Mouse (Mus musculus): ENCODE measurements at regions not wholly inside any gene's neighbourhood (a gene's known extent, or its start where the extent isn't known, plus 50 kb on each side); places are given as distances from the start of the nearest gene placed in this dataset.

- TF ChIP-seq ZC3H11A (IDR thresholded peaks at IDR 0.05; ENCODE audit: borderline replicate concordance, low read depth, low read length) (no peak), CHD2 (IDR thresholded peaks at IDR 0.05; ENCODE audit: low read depth, low read length) (no peak), ZNF384 (IDR thresholded peaks at IDR 0.05; ENCODE audit: low read depth, low read length) (no peak)
Measured at GRCm38 (mm10) chr14:25366009-25366408, 93.0 kb upstream of the Zmiz1 start.
